Mouse (Mus musculus) CD8-positive naive resting alpha-beta T cell, adult 2 months (primary cell): ENCODE data around the gene Gm3488.
"Not testable (repeated sequence)": the region's sequence is repeated elsewhere in the genome, so short reads cannot be mapped to it uniquely, and the experiment has no call there.

Experiments used
- DNase-seq, 2 experiments: peaks; one replicate each; pipeline ENCODE4 v3.0.0; 2022; ENCODE audit warnings: low read depth in 2 of 2, low spot score in 2 of 2

Gene Gm3488

DNA sequence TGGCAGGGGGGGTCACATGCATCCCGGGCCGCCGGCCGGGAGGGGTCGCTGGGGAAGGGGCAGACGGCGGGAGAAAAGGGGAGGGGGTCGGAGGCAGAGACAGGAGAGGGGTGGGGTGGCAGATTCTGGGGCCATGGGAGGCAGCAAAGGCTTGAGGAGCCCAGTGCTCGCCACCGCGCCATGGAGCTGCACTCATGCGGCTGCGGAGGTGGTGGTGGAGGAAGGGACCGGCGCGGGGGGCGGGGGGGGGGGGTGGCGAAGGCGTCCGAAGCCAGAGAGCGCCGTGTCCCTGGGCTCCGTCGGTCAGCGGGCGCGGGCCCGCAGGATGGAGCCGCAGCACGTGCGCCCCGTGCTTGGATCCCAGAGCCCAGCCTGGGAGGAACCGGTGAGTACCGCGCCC lies at the start of gene Gm3488:
Gene Gm3488, plus strand, starts transcription at position 301 of the 400 bp plus-strand sequence.
- not testable (repeated sequence) for DNase-seq

DNA sequence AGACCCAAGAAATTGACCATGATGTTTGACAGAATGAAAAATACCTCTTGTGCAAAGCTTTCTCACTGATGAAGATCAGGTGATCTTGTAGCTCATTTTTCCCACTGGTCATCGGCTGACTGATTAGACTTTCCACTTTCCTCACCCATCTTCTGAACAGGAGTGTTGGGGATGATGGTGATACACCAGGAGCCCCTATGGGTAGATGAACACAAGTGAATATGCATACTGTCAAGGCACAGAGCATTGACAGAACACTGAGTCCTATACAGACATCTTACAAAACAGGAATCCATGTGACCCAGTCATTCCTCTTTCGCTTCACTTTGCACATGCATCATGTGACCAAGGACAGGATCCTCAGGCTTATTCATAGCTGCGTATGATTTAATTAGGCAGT lies 46.1 kb upstream of the Gm3488 start, which contains the start of gene Gm3194:
Gene Gm3194, minus strand, starts transcription at position 101 of the 400 bp plus-strand sequence.
- DNase-seq: not testable (repeated sequence)

DNA sequence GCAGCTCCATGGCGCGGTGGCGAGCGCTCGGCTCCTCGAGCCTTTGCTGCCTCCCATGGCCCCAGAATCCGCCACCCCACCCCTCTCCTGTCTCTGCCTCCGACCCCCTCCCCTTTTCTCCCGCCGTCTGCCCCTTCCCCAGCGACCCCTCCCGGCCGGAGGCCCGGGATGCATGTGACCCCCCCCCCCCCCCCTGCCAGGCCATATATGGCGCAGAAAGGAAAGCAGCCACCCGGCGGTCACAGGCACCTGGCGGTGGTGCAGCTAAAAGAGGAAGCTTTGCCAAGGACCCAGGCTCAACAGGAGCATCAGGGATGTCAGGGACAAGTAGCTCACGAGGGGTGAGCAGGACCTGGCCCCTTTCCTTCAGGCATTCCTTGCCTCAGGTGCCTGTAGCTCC lies 41.0 kb upstream of the Gm3488 start:
- DNase-seq: not testable (repeated sequence)

DNA sequence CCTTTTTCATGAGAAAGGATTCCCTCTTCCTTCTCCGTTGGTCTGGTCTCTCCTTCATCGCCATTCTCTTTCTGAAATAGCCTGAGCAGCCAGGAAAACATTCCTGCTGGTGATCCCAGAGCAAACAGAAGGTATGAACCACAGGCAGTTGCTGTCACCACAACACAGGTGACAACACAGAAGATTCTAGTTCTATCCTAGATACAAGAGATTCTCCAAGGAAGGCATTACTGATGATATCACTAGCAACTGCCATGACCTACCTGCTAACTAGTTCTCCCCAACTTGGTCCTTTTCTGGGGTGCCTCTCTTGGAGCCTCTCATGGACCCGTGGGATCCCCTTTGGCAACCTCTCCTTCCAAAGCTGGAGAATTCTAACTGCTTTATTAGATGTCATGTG lies 23.7 kb upstream of the Gm3488 start, which contains the start of gene Gm8246:
Gene Gm8246, minus strand, starts transcription at position 101 of the 400 bp plus-strand sequence.
- DNase-seq: not testable (repeated sequence)

DNA sequence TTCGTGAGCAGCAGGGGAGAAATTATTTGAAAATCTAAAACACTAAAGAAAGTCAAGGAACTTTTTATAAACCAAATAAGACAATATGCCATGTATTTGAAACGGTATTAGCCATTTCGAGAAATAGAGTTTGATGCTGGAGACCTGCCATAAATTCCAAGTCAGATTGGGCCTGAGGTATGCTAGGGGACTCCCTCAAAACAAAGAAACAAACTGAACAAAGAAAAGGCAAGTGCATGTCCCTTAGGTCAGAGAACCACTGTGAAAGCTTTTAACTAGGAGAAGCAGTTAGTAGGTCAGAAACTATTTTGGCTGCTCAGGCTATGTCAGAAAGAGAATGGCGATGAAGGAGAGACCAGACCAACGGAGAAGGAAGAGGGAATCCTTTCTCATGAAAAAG lies 17.6 kb upstream of the Gm3488 start, which contains the start of gene Gm3187:
Gene Gm3187, plus strand, starts transcription at position 301 of the 400 bp plus-strand sequence.
- DNase-seq: not testable (repeated sequence)

DNA sequence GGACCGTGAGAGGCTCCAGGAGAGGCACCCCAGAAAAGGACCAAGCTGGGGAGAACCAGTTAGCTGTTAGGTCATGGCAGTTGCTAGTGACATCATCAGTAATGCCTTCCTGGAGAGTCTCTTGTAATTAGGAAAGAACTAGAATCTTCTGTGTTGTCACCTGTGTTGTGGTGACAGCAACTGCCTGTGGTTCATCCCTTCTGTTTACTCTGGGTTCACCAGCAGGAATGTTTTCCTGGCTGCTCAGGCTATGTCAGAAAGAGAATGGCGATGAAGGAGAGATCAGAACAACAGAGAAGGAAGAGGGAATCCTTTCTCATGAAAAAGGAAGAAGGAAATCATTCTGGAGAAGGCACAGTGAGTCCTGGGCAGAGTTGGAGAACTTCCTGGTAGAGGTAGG lies 36.7 kb downstream of the Gm3488 start, which contains the start of gene Gm3532:
Gene Gm3532, plus strand, starts transcription at position 301 of the 400 bp plus-strand sequence.
- DNase-seq: not testable (repeated sequence)
